Mouse (Mus musculus) hindbrain, embryonic 10.5 days (tissue): ENCODE results near the gene Fbxl7. TPM values are rescaled to one million over a fixed set of nuclear protein-coding genes. Genes with fewer than 3 reads are reported as not detected.

ENCODE experiments used
- DNase-seq: peaks from one replicate; pipeline ENCODE4 v3.0.0-alpha.2; 2017; ENCODE audit warnings: low spot score
- H3K27ac ChIP-seq: fragments of 300-500 bp; sonication (generic); 2 replicates; pipeline ENCODE4 v1.5.1; 2016; ENCODE audit warnings: mild to moderate bottlenecking, moderate library complexity
- H3K27me3 ChIP-seq: fragments of 300-500 bp; sonication (generic); 2 replicates; pipeline ENCODE4 v1.6.1; 2016; ENCODE audit warnings: mild to moderate bottlenecking; ENCODE audit not compliant: poor library complexity, insufficient read depth, severe bottlenecking
- H3K36me3 ChIP-seq: fragments of 300-500 bp; sonication (generic); 2 replicates; pipeline ENCODE4 v1.6.1; 2016; ENCODE audit warnings: mild to moderate bottlenecking, moderate library complexity
- H3K4me1 ChIP-seq: fragments of 300-500 bp; sonication (generic); replicated peaks from 2 replicates; pipeline ENCODE4 v1.6.1; 2016; ENCODE audit warnings: mild to moderate bottlenecking
- H3K4me3 ChIP-seq: fragments of 300-500 bp; sonication (generic); 2 replicates; pipeline ENCODE4 v1.5.1; 2016; ENCODE audit warnings: mild to moderate bottlenecking, moderate library complexity
- H3K9me3 ChIP-seq: fragments of 300-500 bp; sonication (generic); 2 replicates; pipeline ENCODE4 v1.6.1; 2016; ENCODE audit warnings: mild to moderate bottlenecking, moderate library complexity
- WGBS: fragments of 180-500 bp; shearing (Covaris S2); methylation state at CpG from one replicate; pipeline ENCODE4 v1.1.7; 2016; 5-methylcytosine and 5-hydroxymethylcytosine counted together
- polyA plus RNA-seq: library from polyadenylated mRNA; unstranded; fragments of >200 nt; fragmentation: Nextera tagmentation; extraction: Ambion mirVana; gene quantifications from 2 replicates; pipeline ENCODE4 v1.2.1, GENCODE M21; 2016

Fbxl7 gene
- polyA plus RNA-seq, 1 experiment from 2014 or later: 13.8 TPM

DNA sequence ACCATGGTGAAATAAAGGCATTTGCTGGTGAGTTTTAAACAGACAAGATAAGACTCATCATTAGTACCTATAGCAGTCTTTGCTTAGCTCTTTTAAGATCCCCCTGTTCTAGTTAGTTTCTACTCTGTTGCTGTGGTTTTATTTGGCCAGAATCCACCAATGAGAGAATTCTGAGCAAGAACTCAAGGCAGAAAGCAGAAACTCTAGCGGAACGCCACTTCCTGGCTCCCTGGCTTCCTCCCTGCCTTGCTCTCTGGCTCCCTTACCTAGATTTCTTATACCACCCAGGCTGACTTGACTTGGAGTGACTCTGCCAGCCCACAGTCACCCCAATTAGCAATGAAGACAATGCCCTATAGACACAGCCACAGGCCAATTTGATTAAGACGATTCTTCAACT is 26.2 kb downstream of the Fbxl7 start:
- DNase-seq: no peak

DNA sequence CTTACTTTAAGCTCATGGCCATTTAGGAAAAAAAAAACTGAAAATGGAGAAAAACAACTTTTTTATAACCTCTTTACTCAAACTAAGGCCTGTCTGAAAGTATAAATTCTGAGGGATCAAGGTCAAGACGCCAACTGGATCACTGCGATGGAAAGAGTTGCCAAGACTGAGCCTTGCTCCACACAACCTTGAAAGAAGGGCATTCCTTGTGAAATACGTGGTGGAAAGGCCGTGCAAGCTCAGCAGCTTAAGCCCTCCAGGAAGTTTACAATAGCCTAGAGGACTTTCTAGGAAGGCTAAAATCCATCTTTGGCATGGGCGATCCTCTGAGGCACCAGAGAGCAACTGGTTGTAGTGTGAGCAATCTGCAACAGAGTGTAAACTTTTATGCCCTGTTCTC is 27.9 kb downstream of the Fbxl7 start:
- H3K27me3 ChIP-seq: no peaks in the 10 kb centered on the region
- H3K4me3 ChIP-seq: no peak overlapping the region
- H3K36me3 ChIP-seq: no peaks in the 10 kb centered on the region
- peaks cover 4% of the 10 kb centered on the region; the same call in 1 of the 2 replicates for H3K4me1 ChIP-seq
- H3K9me3 ChIP-seq: no peaks in the 10 kb centered on the region
- 84% methylated on average over 5 of the region's 5 CpGs for WGBS
- DNase-seq: no peak
- H3K27ac ChIP-seq: no peak overlapping the region

More for the DNA sequence above, 26.2 kb downstream of the Fbxl7 start:
- Histone ChIP-seq H3K4me1 (peaks cover 18% of the 10 kb centered on the region), H3K27me3 (no peaks in the 10 kb centered on the region), H3K36me3 (no peaks in the 10 kb centered on the region), H3K4me3 (no peak overlapping the region), H3K27ac (no peak overlapping the region), H3K9me3 (no peaks in the 10 kb centered on the region)
- WGBS: 89% methylated on average over 3 of the region's 3 CpGs

DNA sequence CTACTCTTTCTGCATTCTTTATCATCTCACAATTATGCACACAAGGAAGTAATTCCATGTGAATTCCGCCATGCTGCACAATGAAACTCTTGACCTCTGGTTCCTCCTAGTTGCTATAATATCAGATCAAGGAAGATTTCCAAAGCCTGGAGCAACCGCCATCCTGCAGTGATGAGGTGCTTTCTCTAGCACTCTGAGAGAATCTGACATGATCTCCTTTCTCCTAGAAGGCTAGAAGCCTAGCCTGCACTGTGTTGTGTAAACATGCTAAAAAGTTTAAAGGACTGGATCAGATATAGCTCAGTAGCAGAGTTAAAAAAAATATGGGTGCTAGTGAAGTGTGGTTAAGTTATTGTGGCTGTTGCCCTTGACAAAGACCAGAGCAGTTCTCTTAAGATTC is 33.2 kb downstream of the Fbxl7 start:
- H3K4me3 ChIP-seq: no peak overlapping the region
- H3K4me1 ChIP-seq: no peaks in the 10 kb centered on the region
- H3K9me3 ChIP-seq: no peaks in the 10 kb centered on the region
- no peaks in the 10 kb centered on the region for H3K36me3 ChIP-seq
- DNase-seq: no peak
- H3K27ac ChIP-seq: no peak overlapping the region
- 86% methylated on average over 2 of the region's 2 CpGs for WGBS
- no peaks in the 10 kb centered on the region for H3K27me3 ChIP-seq

DNA sequence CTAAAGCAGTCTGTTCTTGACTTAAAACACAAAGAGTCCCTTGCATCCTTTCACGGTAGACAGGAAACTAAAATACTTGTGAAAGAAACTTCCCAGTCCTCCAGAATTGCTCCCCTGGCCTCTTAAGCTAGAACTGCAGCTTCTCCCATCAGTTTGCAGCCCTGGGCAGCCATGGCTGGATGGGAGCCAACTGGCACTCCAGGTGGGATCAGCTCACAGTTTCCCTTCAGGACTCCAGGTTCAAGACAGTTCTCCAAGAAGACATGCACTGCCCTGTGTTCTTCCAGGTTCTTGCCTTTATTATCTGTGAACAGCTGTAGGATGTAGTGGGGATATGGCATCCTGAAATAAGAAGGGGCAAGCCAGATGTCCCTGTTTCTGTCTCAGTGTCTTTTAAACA is 45.8 kb downstream of the Fbxl7 start:
- no peaks in the 10 kb centered on the region for H3K27me3 ChIP-seq
- H3K4me3 ChIP-seq: no peak overlapping the region
- H3K36me3 ChIP-seq: no peaks in the 10 kb centered on the region
- no peak for DNase-seq
- no peaks in the 10 kb centered on the region for H3K9me3 ChIP-seq
- no peaks in the 10 kb centered on the region for H3K4me1 ChIP-seq
- no peak overlapping the region for H3K27ac ChIP-seq
- 79% methylated on average over 1 of the region's 1 CpGs for WGBS

DNA sequence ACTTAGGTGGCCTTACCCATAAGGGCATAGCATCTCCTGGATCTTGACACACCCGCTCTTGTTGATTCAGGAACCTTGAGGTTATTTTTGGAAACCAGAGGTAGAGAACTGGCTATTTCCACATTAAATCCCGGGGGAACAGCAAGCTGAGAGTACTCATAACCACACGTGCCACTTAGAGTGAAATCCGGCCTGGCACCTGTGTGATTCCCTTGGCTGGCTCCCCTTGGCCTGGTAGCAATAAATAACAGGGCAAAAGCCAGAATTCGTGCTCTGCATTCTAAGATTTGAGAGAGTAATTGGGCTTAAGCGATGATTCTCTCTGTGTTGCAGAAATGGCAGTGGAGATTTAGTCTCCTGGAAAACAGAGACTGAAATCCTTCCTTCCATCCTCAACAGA is 53.2 kb downstream of the Fbxl7 start:
- DNase-seq: no peak
- 87% methylated on average over 6 of the region's 6 CpGs for WGBS
- H3K4me1 ChIP-seq: no peaks in the 10 kb centered on the region
- H3K36me3 ChIP-seq: no peaks in the 10 kb centered on the region
- H3K27me3 ChIP-seq: no peaks in the 10 kb centered on the region
- no peaks in the 10 kb centered on the region for H3K9me3 ChIP-seq
- H3K4me3 ChIP-seq: no peak overlapping the region
- no peak overlapping the region for H3K27ac ChIP-seq

DNA sequence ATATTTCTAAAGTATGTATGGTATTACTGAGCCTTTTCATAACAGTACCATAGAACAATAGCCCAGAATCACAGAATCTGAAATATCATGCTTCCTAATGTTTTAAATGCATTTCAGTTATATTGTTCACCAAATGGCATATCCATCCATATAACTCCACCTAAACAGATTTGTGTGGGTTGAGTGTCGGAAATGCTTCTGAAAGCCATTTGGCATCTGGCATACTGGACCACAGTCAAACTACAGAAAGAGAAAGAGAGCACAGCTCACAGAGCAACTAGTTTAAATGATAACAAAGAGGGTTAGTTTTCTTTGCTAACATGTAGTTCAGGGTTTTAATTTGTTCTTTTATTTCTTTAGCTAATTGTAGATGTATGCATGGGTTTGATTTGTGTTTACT is 57.0 kb downstream of the Fbxl7 start:
- WGBS: 96% methylated on average over 1 of the region's 1 CpGs
- H3K4me3 ChIP-seq: no peak overlapping the region
- no peaks in the 10 kb centered on the region for H3K4me1 ChIP-seq
- H3K9me3 ChIP-seq: no peaks in the 10 kb centered on the region
- no peaks in the 10 kb centered on the region for H3K27me3 ChIP-seq
- H3K27ac ChIP-seq: no peak overlapping the region
- DNase-seq: no peak
- H3K36me3 ChIP-seq: no peaks in the 10 kb centered on the region

DNA sequence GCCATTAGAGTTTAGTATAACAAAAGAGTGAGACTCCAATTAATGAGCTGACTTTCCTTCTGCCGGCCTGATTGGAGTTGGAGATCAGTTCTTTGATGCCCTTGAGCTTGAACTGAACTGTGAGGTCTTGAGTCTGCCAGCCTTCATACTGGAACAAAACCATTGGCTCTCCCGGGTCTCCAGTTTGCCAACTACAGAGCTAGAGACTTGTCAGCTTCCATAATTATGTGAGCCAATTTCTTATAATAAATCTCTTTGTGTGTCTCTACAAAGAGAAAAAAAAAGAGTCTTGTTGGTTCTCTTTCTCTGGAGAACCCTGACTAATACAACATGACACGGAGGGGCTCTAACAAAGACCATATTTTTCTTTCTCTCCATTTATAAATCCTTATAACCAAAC is 58.2 kb downstream of the Fbxl7 start:
- Histone ChIP-seq H3K27me3 (no peaks in the 10 kb centered on the region), H3K4me3 (no peak overlapping the region), H3K4me1 (no peaks in the 10 kb centered on the region), H3K27ac (no peak overlapping the region), H3K9me3 (no peaks in the 10 kb centered on the region), H3K36me3 (no peaks in the 10 kb centered on the region)
- WGBS: 72% methylated on average over 3 of the region's 3 CpGs
- DNase-seq: no peak

DNA sequence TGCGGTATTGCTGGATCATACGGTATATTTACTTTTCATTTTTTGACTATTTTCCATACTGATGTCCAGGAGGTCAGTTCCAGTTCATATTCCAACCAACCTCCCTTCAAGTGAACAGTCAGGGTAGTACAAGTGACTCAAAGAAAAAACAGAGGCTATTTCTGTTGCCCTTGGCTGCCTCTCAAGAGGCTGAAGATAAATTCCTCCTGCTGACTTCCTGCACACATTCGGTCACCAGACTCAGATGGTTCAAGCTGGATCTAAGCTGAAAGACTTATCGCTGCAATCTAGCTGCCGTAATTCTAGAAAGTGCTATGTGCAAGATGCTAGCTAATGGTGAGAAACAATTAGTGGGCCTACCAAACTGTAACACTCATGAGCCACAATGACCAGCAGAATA is 61.0 kb downstream of the Fbxl7 start:
- no peaks in the 10 kb centered on the region for H3K36me3 ChIP-seq
- no peak for DNase-seq
- no peaks in the 10 kb centered on the region for H3K27me3 ChIP-seq
- WGBS: 91% methylated on average over 5 of the region's 5 CpGs
- no peak overlapping the region for H3K4me3 ChIP-seq
- H3K9me3 ChIP-seq: no peaks in the 10 kb centered on the region
- H3K27ac ChIP-seq: no peak overlapping the region
- H3K4me1 ChIP-seq: no peaks in the 10 kb centered on the region

DNA sequence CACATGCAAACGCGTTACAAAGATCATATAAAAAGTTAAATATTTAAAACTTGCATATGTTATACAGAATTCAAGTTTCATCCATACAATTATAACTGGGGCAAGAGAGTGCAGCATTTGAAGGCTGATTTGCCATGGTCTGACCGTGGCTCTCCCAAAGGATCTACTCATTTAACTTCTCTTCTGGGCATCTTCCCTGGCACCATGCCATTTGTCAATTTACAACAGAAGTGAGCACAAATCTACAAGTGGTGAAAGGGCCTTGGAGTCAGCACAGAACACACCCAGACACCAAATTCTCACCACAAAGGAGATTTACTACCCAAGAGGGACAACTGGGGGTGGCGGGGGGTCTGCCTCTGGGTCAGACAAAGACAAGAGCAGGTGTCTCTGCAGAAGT is 64.2 kb downstream of the Fbxl7 start:
- H3K4me1 ChIP-seq: no peaks in the 10 kb centered on the region
- no peaks in the 10 kb centered on the region for H3K36me3 ChIP-seq
- H3K27ac ChIP-seq: no peak overlapping the region
- H3K4me3 ChIP-seq: no peak overlapping the region
- no peaks in the 10 kb centered on the region for H3K9me3 ChIP-seq
- DNase-seq: no peak
- H3K27me3 ChIP-seq: no peaks in the 10 kb centered on the region
- WGBS: 89% methylated on average over 4 of the region's 4 CpGs

DNA sequence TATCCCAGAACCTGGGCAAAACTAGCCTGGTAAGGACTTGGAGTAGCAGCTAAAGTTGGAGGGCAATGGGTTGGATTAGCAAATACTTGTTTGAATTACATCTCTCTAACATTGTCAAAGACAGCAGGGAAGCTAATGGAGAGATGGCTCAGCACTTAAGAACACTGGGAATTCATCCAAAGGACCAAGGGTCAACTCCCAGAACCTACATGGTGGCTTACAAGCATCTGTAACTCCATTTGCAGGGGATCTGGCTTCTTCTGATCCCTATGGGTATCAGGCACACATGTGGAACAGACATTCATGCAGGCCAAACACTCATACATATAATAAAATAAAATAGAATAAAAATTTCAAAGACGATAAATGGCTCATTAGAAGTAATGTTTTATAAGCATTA is 78.4 kb downstream of the Fbxl7 start:
- H3K9me3 ChIP-seq: no peaks in the 10 kb centered on the region
- H3K4me3 ChIP-seq: no peak overlapping the region
- H3K4me1 ChIP-seq: no peaks in the 10 kb centered on the region; the same call in 1 of the 2 replicates
- no peak for DNase-seq
- no peaks in the 10 kb centered on the region for H3K27me3 ChIP-seq
- WGBS: 100% methylated on average over 1 of the region's 1 CpGs
- no peak overlapping the region for H3K27ac ChIP-seq
- no peaks in the 10 kb centered on the region for H3K36me3 ChIP-seq

DNA sequence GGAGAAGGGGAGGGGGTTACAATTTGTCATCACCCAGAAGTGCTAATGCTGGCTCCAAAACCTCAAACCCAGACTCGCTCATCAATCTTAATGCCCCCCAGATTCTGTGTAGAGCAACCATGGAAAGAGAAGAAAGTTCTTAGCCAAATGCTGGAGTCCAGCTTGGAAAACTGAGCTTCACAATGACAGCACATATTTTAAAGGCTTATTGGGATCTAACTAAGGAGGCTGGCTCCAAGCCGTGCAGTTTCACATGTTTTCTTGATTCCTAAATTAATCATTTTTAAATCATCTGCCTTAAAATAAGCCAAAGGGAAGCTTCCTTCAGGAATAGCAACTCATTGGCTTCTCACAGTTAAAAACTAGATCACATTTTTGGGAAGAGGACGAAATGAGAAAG is 82.5 kb downstream of the Fbxl7 start:
- Histone ChIP-seq H3K4me1 (no peaks in the 10 kb centered on the region; the same call in 1 of the 2 replicates), H3K4me3 (no peak overlapping the region), H3K9me3 (no peaks in the 10 kb centered on the region), H3K27me3 (no peaks in the 10 kb centered on the region), H3K27ac (no peak overlapping the region), H3K36me3 (no peaks in the 10 kb centered on the region)
- WGBS: 87% methylated on average over 3 of the region's 3 CpGs
- no peak for DNase-seq

DNA sequence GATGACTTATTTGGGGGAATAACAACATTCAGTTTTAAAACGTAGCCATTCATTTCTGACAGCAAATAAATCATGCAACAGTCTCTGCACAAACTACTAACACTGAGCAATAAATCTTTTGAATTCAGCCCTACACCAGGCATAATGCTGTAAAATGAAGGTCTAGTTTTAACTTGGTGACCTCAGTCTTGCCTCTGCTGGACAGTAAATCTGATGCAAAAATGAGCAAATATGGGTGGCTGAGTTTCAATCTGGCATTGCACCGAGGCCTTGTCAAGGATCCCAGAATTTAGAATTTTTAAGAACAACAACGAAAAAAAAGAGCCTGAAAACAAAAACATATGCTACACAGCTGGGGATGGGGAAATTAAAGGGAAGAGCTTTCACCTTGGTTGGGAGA is 85.8 kb downstream of the Fbxl7 start:
- H3K27me3 ChIP-seq: no peaks in the 10 kb centered on the region
- H3K9me3 ChIP-seq: no peaks in the 10 kb centered on the region
- H3K27ac ChIP-seq: no peak overlapping the region
- 90% methylated on average over 3 of the region's 3 CpGs for WGBS
- no peaks in the 10 kb centered on the region for H3K4me1 ChIP-seq
- H3K4me3 ChIP-seq: no peak overlapping the region
- no peaks in the 10 kb centered on the region for H3K36me3 ChIP-seq
- DNase-seq: no peak

DNA sequence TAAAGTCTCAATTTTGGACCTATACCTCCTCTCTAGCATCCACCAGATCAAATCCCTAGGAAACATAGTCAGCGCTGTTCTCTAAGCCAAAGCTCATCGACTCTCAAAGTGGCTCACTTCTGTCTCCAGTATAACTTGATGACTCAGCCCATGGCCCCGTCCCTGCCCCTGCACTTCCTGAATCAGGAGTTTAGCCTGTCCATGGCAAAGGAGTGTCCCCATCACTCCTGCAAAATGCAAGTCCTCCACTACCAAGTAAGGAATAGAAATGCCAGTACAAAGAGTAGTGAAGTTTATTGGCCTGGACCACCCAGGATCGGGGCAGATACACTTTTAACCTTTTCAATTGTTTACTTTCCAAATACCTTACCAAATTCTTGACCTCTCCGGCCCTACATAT is 91.3 kb downstream of the Fbxl7 start:
- Histone ChIP-seq H3K27ac (no peak overlapping the region), H3K4me3 (no peak overlapping the region), H3K27me3 (no peaks in the 10 kb centered on the region), H3K9me3 (no peaks in the 10 kb centered on the region), H3K4me1 (0 out of 2 replicates have a peak, but pooled peaks cover 2% of the 10 kb centered on the region), H3K36me3 (no peaks in the 10 kb centered on the region)
- no peak for DNase-seq
- 67% methylated on average over 5 of the region's 5 CpGs for WGBS

DNA sequence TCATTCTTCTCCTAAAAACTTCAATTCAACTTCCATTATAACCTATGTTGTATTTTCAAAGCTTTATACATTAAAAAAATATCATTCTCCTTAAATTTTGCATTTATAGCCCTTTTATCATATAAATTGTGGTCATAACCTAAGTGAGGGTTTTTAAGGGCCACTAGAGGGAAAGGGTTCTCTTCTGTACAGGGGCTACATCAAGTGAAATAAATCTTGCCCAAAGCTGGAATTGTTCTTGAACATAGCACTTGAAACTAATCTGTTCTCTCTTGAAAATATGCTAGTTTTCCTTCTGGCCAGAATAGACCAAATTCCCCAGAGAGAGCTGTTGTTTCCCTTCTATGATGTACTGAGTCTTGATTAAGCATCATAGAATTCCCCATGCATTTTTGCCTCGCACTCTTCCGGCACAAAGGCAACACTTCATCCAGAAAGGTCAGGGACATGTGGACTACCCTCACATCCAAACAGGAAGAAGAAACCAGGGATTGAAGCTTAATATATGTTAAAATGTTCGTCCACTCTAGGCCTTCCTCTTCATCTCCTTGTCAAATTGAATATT is 95.8 kb downstream of the Fbxl7 start:
- Histone ChIP-seq H3K9me3 (no peaks in the 10 kb centered on the region), H3K27me3 (no peaks in the 10 kb centered on the region), H3K4me1 (peaks cover 13% of the 10 kb centered on the region; the same call in 1 of the 2 replicates), H3K4me3 (no peak overlapping the region), H3K36me3 (no peaks in the 10 kb centered on the region), H3K27ac (no peak overlapping the region)
- WGBS: 75% methylated on average over 3 of the region's 3 CpGs
- no peak for DNase-seq
